Mouse (Mus musculus) left cerebral cortex, adult 9 months (tissue): Measurements from ENCODE around the gene Gm4070.
"Not testable (repeated sequence)": the region's sequence is repeated elsewhere in the genome, so short reads cannot be mapped to it uniquely, and the experiment has no call there.

Experiments
- DNase-seq, 2 experiments: peaks; one replicate each; pipeline ENCODE4 v3.0.0; 2022; ENCODE audit warnings: low spot score in 2 of 2

The Gm4070 gene

DNA sequence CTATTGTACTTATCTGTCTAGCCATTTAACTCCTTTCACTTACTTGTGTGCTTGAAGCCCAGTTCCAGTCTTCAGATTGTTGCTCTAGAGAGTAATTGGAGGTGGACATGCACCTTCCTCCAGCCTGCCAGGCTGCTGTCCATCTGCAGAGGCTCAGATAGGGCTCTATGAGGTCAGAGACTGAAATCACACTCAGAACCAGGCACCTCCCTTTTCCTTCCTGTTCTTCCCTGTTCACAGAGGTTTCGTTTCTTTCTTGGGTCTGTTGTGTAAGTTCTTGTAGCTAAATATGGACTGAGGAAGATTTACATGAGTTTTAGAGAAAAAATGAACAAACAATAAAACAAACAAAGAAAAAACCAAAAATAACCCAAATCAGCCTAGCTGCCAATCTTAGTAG lies at the start of gene Gm4070:
Gene Gm4070, minus strand, starts transcription at position 156 of the 400 bp plus-strand sequence.
- DNase-seq, result not testable (repeated sequence)

DNA sequence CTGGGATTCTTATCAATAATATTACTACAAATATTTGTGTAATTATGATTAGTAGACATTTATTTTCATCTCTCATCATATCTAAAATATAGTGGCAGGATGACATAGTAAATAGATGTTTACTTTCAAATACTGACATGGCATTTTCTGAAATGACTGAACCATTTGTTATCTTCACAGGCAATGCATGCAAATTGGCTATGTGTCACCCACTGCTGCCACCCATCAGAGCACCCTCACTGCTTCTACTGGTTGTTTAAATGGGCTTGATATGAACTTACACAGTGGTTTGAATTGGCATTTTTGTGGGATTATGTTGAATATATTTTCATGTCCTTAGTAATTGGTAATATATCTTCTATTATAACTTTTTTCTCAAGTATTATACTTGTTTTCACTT lies 773 bp upstream of the Gm4070 start:
- not testable (repeated sequence) for DNase-seq

DNA sequence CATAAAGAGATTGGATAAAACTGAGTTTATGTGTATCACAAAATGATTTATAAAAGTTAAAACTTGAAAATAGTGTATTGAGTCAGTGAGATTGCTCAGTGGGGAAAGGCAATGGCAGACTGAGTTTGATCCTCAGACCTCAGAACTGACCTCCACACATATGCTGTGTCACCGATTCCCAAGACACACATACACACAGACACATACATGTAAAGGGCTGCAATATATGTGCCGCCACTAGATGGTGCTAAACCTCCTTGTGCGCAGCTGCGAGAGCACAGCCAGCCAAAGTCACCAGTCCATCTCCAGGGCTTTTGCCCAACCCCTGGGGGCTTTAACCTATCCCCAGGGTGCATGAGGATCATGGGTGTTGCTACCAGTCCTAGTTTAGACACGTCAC lies 1.4 kb downstream of the Gm4070 start:
- DNase-seq, result not testable (repeated sequence)

DNA sequence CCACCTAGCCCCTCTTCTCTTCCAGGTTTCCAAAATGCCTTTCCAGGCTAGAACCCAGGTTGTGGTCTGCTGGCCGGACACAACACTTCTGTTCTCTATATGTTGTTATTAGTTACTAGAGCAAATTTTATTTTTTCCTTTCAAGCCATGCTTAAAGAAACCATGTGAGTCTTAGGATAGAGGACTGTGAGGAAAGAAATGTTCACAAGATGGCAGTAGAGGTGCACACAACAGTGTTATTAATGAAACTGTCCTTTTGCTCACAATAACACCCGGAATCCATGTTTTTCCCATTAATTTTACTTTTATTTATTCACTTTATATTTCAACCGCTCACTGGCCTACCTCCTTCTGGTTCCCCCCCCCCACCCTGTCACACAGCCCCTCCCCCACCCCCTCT lies 8.5 kb downstream of the Gm4070 start:
- not testable (repeated sequence) for DNase-seq

DNA sequence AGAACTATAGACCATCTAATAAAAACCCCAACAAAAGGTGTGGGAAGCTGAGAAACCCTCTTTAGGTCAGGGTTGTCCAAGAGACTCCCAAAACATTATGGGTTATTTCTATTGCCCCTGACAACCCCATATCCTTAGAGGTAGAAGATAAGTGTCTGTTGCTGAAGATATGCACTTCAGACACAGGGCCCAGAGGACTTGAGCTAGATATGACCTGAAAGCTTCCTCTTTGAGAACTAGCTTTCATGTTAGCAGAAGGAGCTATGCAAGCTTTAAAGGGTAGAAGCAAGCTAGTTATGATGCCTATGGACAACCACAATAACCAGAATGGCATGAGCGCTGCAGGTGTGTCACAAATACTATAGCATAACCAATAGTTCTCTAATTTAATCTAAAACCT lies 21.6 kb downstream of the Gm4070 start:
- not testable (repeated sequence) for DNase-seq

DNA sequence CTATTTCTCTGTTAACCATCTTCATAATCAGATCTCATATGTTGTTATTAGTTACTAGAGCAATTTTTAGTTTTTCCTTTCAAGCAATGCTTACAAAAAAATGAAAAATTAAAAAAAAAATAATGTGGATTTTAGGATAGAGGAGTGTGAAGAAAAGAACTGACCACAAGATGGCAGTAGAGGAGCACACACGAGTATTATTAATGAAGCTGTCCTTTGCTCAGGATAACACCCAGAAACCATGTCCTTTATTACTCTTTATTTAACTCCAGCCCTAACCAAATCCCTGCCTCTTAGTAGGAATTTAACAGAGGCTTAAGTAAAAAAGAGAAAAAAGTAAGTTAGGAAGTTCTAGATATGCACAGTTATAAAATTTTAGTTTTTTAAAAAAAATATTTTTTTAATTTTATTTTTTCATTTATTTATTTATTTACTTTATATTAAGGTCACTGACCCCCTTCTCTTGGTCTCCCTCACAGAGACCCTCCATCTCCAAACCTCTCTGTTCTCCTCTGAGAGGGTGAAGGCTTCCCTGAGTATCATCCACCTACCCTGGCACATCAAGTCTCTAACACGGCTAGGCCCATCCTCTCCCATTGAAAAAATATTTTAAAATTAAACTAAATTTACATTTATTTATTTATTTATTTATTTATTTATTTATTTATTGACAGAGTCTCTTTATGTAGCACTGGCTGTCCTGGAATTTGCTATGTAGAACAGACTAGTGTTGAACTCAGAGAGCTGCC lies 70.0 kb downstream of the Gm4070 start:
- not testable (repeated sequence) for DNase-seq

DNA sequence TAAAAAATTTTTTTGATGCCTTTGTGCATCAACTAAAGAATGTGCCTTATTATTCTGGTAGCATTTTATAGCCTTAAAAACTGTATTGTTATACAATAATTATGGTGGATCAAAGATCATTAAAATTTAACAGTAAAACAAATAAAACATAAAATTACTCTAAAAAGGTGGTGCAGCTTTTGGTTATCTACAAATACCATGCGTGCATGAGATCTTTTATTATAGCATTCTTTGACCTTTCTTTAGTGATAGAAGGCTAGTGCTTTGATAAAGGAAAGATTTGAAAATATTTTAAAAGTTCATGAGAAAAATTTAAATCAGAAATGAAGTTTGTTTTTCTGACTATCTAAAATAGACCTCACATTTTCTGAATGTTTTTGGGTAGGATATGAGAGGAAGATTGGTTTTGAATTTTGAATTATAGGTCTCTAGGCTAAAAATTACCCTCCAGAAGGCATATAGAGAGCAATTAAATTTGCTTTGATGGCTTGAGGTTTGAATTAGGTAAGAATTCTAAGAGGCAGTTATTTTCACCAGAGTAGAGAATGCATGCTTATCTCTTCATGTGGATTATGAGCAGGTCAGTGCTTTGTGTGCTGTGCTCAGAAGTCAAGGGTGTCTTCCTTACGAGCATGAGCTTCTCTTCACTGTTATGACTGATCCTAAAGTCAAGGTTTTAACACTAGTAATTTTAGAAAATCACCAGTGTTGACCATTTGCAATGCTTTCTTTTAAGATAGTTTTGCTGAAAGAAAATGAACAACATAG lies 73.9 kb downstream of the Gm4070 start:
- DNase-seq, result not testable (repeated sequence)

DNA sequence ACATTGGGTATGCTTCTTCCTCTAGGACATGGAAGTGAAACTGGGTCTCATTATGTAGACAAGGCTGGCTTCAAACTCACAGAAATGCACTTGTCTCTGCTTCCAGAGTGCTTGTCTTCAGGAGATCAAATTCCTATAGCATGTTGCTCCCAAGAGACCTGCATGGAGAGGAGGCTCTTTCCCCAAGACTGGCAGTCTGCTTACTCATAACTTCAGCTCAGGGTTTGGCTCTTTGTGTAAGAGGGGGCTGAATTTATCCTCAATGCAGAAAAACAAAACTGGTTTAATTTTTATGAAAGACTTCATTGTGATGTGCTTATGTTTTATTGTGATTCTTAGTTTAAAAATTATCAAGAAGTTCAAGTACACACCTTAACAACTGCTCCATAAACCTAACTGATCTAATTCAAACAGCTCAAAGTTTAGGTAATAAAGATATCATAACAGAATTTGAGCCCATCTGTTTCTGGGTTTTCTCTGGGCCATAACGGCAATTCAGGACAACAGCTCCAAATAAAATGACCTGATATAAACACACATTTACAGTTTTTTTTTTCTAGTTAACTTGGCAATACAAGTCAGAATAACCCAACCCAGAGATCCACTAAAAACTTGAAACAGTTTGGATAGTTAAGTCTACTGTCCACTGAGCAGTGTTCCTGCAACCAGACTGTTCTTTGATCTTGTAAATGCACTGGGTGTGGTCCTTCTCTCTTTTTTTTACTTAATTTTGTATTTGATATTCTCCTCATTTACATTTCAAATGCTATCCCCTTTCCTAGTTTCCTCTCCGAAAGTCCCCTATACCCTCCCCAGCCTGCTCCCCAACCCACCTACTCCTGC lies 97.8 kb downstream of the Gm4070 start:
- not testable (repeated sequence) for DNase-seq
